Mouse (Mus musculus) ES-E14 (cell line): ENCODE data around the gene Tuba8.

Experiments
- ZC3H11A ChIP-seq: IDR thresholded peaks from 2 replicates; pipeline ENCODE4 v1.6.1; 2012; ENCODE audit warnings: low read depth, mild to moderate bottlenecking, inconsistent platforms, low read length, borderline replicate concordance
- ZNF384 ChIP-seq: IDR thresholded peaks from 2 replicates; pipeline ENCODE4 v1.6.1; 2012; ENCODE audit warnings: low read depth, low read length, inconsistent platforms

- TF ChIP-seq ZNF384 = no peak
- TF ChIP-seq ZC3H11A = no peak
These were observed 412 bp downstream of the Tuba8 start for GRCm38 (mm10) chr6:121210926-121211289.
